9 mouse cellular contexts compared by ENCODE assay signal in genomic region chr11:69591899-69592637, GRCm38 (mm10). TPM values are rescaled to one million over a fixed set of nuclear protein-coding genes. Genes with fewer than 3 reads are reported as not detected.
DNase-seq lines count a peak whose midpoint lies in the region; ATAC-seq lines count a peak whose summit lies in the region.
"Had no signal": no experiment of that assay in that cellular context is flagged by ENCODE, and none has a peak within 500 bp of the region (broad histone marks: within the 10 kb centered on the region; RNA-seq: fewer than 3 reads in every experiment).

No protein-coding gene starts in this region.

- 81% methylated on average over 7 of the region's 7 CpGs for WGBS in embryonic facial prominence, embryonic 14.5 days
- 83% methylated on average over 7 of the region's 7 CpGs for WGBS in neural tube, embryonic 14.5 days

- no peak overlapping the region for H3K4me3 ChIP-seq in embryonic facial prominence, embryonic 14.5 days (ENCODE audit: low read depth, low read length)
- H3K4me3 ChIP-seq in neural tube, embryonic 14.5 days (ENCODE audit: low read depth, low read length) = no peak overlapping the region
- H3K4me3 ChIP-seq: limb, embryonic 13.5 days had no signal

- ATAC-seq in embryonic facial prominence, embryonic 14.5 days (ENCODE audit: low read depth) = 0 out of 2 replicates have a peak, but pooled peaks have one; percentile 22
- peak; percentile 54; the same call in 1 of the 2 replicates for ATAC-seq in neural tube, embryonic 14.5 days (ENCODE audit: low read depth)

- peaks cover 77% of the 10 kb centered on the region for H3K36me3 ChIP-seq in embryonic facial prominence, embryonic 14.5 days (ENCODE audit: control insufficient read depth, insufficient read depth, low read length)
- peaks cover 31% of the 10 kb centered on the region for H3K36me3 ChIP-seq in neural tube, embryonic 14.5 days (ENCODE audit: control insufficient read depth, insufficient read depth, low read length)

- H3K27me3 ChIP-seq in embryonic facial prominence, embryonic 14.5 days (replicated peaks; ENCODE audit: control insufficient read depth, insufficient read depth, low read length) = no peaks in the 10 kb centered on the region
- H3K27me3 ChIP-seq in neural tube, embryonic 14.5 days (ENCODE audit: control insufficient read depth, insufficient read depth, low read length) = no peaks in the 10 kb centered on the region
- H3K27me3 ChIP-seq: limb, embryonic 13.5 days had no signal

- peak; percentile 58 for DNase-seq in gastrocnemius, adult 18-20 months (ENCODE audit: low spot score)
- no peak for DNase-seq in gastrocnemius, postnatal 4 days (ENCODE audit: low spot score in 2 of 2)
- DNase-seq in embryonic facial prominence, embryonic 14.5 days (ENCODE audit: low spot score) = peak; percentile 4
- DNase-seq in layer of hippocampus, postnatal 10 days (ENCODE audit: low spot score in 2 of 2) = peak; percentile 84 to 89
- DNase-seq in ovary, postnatal 14 days (ENCODE audit: low spot score) = no peak
- no peak for DNase-seq in spleen, postnatal 10 days (ENCODE audit: low spot score in 2 of 2)
- DNase-seq in kidney, adult 8-10 months = no peak

- H3K4me2 ChIP-seq in embryonic facial prominence, embryonic 14.5 days (ENCODE audit: low read depth, low read length) = no peak overlapping the region
- H3K4me2 ChIP-seq in neural tube, embryonic 14.5 days (ENCODE audit: low read depth, low read length) = no peak overlapping the region
- H3K4me2 ChIP-seq: limb, embryonic 13.5 days had no signal

- no peak overlapping the region for H3K27ac ChIP-seq in embryonic facial prominence, embryonic 14.5 days (replicated peaks; ENCODE audit: low read depth, low read length)
- no peak overlapping the region for H3K27ac ChIP-seq in neural tube, embryonic 14.5 days (ENCODE audit: low read depth, low read length)
- H3K27ac ChIP-seq: limb, embryonic 13.5 days had no signal

- H3K9ac ChIP-seq in embryonic facial prominence, embryonic 14.5 days (ENCODE audit: low read depth, low read length) = no peak overlapping the region
- no peak overlapping the region for H3K9ac ChIP-seq in neural tube, embryonic 14.5 days (replicated peaks; ENCODE audit: low read depth, low read length)
- H3K9ac ChIP-seq: limb, embryonic 13.5 days had no signal

- H3K9me3 ChIP-seq in embryonic facial prominence, embryonic 14.5 days (ENCODE audit: control insufficient read depth, low read length) = no peaks in the 10 kb centered on the region
- H3K9me3 ChIP-seq in neural tube, embryonic 14.5 days (ENCODE audit: control insufficient read depth, low read length) = no peaks in the 10 kb centered on the region
- H3K9me3 ChIP-seq: limb, embryonic 13.5 days had no signal

- no peaks in the 10 kb centered on the region for H3K4me1 ChIP-seq in embryonic facial prominence, embryonic 14.5 days (ENCODE audit: control insufficient read depth, insufficient read depth, low read length)
- H3K4me1 ChIP-seq in neural tube, embryonic 14.5 days (ENCODE audit: control insufficient read depth, insufficient read depth, low read length) = no peaks in the 10 kb centered on the region
- H3K4me1 ChIP-seq: limb, embryonic 13.5 days had no signal

RNA-seq across cellular contexts. Expression of gene Trp53, which starts 11.9 kb away (rescaled TPM):
- total RNA-seq in gastrocnemius, adult 18-20 months (2021) = 10 to 100 TPM; 12.9 to 15.3 TPM
- total RNA-seq in gastrocnemius, postnatal 4 days (2021) = 10 to 100 TPM; 51.1 to 51.9 TPM
- 111 and 133 TPM in 2 replicates for polyA plus RNA-seq in embryonic facial prominence, embryonic 14.5 days (2014; fragmentation: Nextera tagmentation; extraction: Ambion mirVana)
- 10 to 100 TPM; 31.4 to 31.8 TPM for total RNA-seq in layer of hippocampus, postnatal 10 days (2021)
- polyA plus RNA-seq in neural tube, embryonic 14.5 days (2014; fragmentation: Nextera tagmentation; extraction: Ambion mirVana) = 54.6 and 68.8 TPM in 2 replicates

RNA-seq across cellular contexts. Expression of gene Wrap53, which starts 12.0 kb away (rescaled TPM):
- 1 to 10 TPM; 3.2 to 3.3 TPM for total RNA-seq in gastrocnemius, adult 18-20 months (2021)
- 1 to 10 TPM; 6.8 to 7.9 TPM for total RNA-seq in gastrocnemius, postnatal 4 days (2021)
- 18.4 and 19.8 TPM in 2 replicates for polyA plus RNA-seq in embryonic facial prominence, embryonic 14.5 days (2014; fragmentation: Nextera tagmentation; extraction: Ambion mirVana)
- total RNA-seq in layer of hippocampus, postnatal 10 days (2021) = 10 to 100 TPM in 1 of 2 experiments, 1 to 10 TPM in 1; 7.7 to 10.6 TPM
- polyA plus RNA-seq in neural tube, embryonic 14.5 days (2014; fragmentation: Nextera tagmentation; extraction: Ambion mirVana) = 17.3 and 20.8 TPM in 2 replicates

RNA-seq across cellular contexts. Expression of gene Atp1b2, which starts 13.7 kb away (rescaled TPM):
- total RNA-seq in gastrocnemius, adult 18-20 months (2021) = 100 to 1,000 TPM; 347 to 393 TPM
- 100 to 1,000 TPM; 227 to 249 TPM for total RNA-seq in gastrocnemius, postnatal 4 days (2021)
- 15.6 and 17.7 TPM in 2 replicates for polyA plus RNA-seq in embryonic facial prominence, embryonic 14.5 days (2014; fragmentation: Nextera tagmentation; extraction: Ambion mirVana)
- total RNA-seq in layer of hippocampus, postnatal 10 days (2021) = 100 to 1,000 TPM; 456 to 463 TPM
- 66.6 and 99.6 TPM in 2 replicates for polyA plus RNA-seq in neural tube, embryonic 14.5 days (2014; fragmentation: Nextera tagmentation; extraction: Ambion mirVana)

RNA-seq across cellular contexts. Expression of gene Shbg, which starts 25.6 kb away (rescaled TPM):
- not detected for total RNA-seq in gastrocnemius, adult 18-20 months (2021)
- not detected for total RNA-seq in gastrocnemius, postnatal 4 days (2021)
- not detected in 2 replicates for polyA plus RNA-seq in embryonic facial prominence, embryonic 14.5 days (2014; fragmentation: Nextera tagmentation; extraction: Ambion mirVana)
- total RNA-seq in layer of hippocampus, postnatal 10 days (2021) = not detected
- polyA plus RNA-seq in neural tube, embryonic 14.5 days (2014; fragmentation: Nextera tagmentation; extraction: Ambion mirVana) = not detected in 2 replicates
- polyA plus RNA-seq: limb, embryonic 13.5 days had no signal

RNA-seq across cellular contexts. Expression of gene Sat2, which starts 29.8 kb away (rescaled TPM):
- total RNA-seq in gastrocnemius, adult 18-20 months (2021) = 1 to 10 TPM; 2.5 to 2.6 TPM
- 1 to 10 TPM; 7.8 to 8.8 TPM for total RNA-seq in gastrocnemius, postnatal 4 days (2021)
- polyA plus RNA-seq in embryonic facial prominence, embryonic 14.5 days (2014; fragmentation: Nextera tagmentation; extraction: Ambion mirVana) = 15.6 and 16.6 TPM in 2 replicates
- total RNA-seq in layer of hippocampus, postnatal 10 days (2021) = 10 to 100 TPM; 15.0 to 17.1 TPM
- polyA plus RNA-seq in neural tube, embryonic 14.5 days (2014; fragmentation: Nextera tagmentation; extraction: Ambion mirVana) = 23.8 and 25.1 TPM in 2 replicates

Comparison
In these comparisons a context has a peak if more than half of its experiments do, and no peak if none do; other contexts are left out.
1. DNase-seq: peak in gastrocnemius, adult 18-20 months (single experiment), embryonic facial prominence, embryonic 14.5 days (single experiment) and layer of hippocampus, postnatal 10 days (2 of 2); none in gastrocnemius, postnatal 4 days (0 of 2), ovary, postnatal 14 days (single experiment), spleen, postnatal 10 days (0 of 2) and kidney, adult 8-10 months (0 of 2).